Mouse (Mus musculus): ENCODE data around the gene Hoxb8. TPM values are rescaled to one million over a fixed set of nuclear protein-coding genes. Genes with fewer than 3 reads are reported as not detected.

The Hoxb8 gene
- total RNA-seq, 2 experiments from 2014 or later = not detected

- H3K27ac ChIP-seq = no peak overlapping the region
- intact Hi-C loops (cut with DNase I) = no loop called here
- DNase-seq (ENCODE audit: extremely low spot score in 1 of 2, low spot score in 2 of 2) = no peak
- no peak for TF ChIP-seq CTCF (IDR thresholded peaks at IDR 0.05)
- H3K4me3 ChIP-seq = no peak overlapping the region
These were observed 52.3 kb downstream of the Hoxb8 start for GRCm38 (mm10) chr11:96334002-96334364.

Small RNA genes lying within 50 kb of the gene (microRNA-seq; reads per million reads assigned to microRNA genes)
- gene Mir10a (7.3 to 14.8 reads per million in 2 experiments), gene Mir196a-1 (0 reads per million in 2 experiments)

Other genes starting within 250 kb of the Hoxb8 start
- 100 to 1,000 TPM; 102 to 103 TPM for gene Snf8, start 247.0 kb upstream of the Hoxb8 start, total RNA-seq (2021)
- gene Ube2z, start 216.5 kb upstream of the Hoxb8 start, total RNA-seq (2021) = 10 to 100 TPM; 53.5 to 57.9 TPM
- 100 to 1,000 TPM; 328 to 333 TPM for gene Atp5g1, start 206.2 kb upstream of the Hoxb8 start, total RNA-seq (2021)
- gene Calcoco2, start 169.9 kb upstream of the Hoxb8 start, total RNA-seq (2021) = not detected
- gene Ttll6, start 148.1 kb upstream of the Hoxb8 start, total RNA-seq (2021) = not detected
- not detected for gene Hoxb13, start 87.6 kb upstream of the Hoxb8 start, total RNA-seq (2021)
- gene Hoxb9, start 10.4 kb upstream of the Hoxb8 start, total RNA-seq (2021) = not detected
- not detected for gene Hoxb7, start 4.7 kb downstream of the Hoxb8 start, total RNA-seq (2021)
- not detected for gene Hoxb6, start 10.6 kb downstream of the Hoxb8 start, total RNA-seq (2021)
- gene Hoxb5, start 21.4 kb downstream of the Hoxb8 start, total RNA-seq (2021) = not detected
- not detected for gene Hoxb4, start 36.4 kb downstream of the Hoxb8 start, total RNA-seq (2021)
- gene Hoxb3, start 41.4 kb downstream of the Hoxb8 start, total RNA-seq (2021) = not detected
- gene Hoxb2, start 68.6 kb downstream of the Hoxb8 start, total RNA-seq (2021) = not detected
- gene Hoxb1, start 83.8 kb downstream of the Hoxb8 start, total RNA-seq (2021) = not detected
- gene Skap1, start 182.7 kb downstream of the Hoxb8 start, total RNA-seq (2021) = 1 to 10 TPM; 1.8 to 2.0 TPM